Mouse (Mus musculus) E14TG2a.4 (cell line): Measurements from ENCODE around the gene Pkd1l1.

Source experiments
- CTCF ChIP-seq: conservative IDR thresholded peaks from 2 replicates; pipeline ENCODE4 v1.5.1; 2014; ENCODE audit warnings: low read length
- POU5F1 ChIP-seq: IDR thresholded peaks from 2 replicates; pipeline ENCODE4 v1.6.1; 2014; ENCODE audit warnings: low read length, borderline replicate concordance

DNA sequence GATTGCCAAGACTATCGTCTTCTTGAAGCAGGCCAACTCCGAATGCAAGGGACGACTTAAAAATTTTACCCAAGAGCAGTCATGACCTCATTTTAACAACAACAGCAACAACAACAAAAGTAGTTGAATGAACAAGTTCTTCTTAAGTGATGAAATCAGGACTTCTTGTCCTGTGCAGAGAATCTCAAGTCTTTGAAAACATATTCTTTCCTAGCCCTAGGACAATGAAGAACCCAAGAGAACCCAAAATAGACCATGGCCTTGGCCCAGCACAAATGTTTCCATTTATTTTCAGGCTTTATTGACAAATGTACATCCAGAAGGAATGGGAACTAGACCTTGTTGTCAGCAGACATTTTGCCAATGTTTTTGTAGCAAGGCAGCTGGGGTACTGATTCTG lies 147.7 kb downstream of the Pkd1l1 start:
- no peak for TF ChIP-seq CTCF
- no peak for TF ChIP-seq POU5F1
